Mouse (Mus musculus): ENCODE measurements around the gene Msx1. TPM values are rescaled to one million over a fixed set of nuclear protein-coding genes. Genes with fewer than 3 reads are reported as not detected.

Msx1 gene
- total RNA-seq, 2 experiments from 2014 or later, result 4.5 to 4.9 TPM

GRCm38 (mm10) chr5:37826706-37827625 lies 2.6 kb upstream of the Msx1 start:
- DNase-seq (ENCODE audit: low spot score in 2 of 2), result no peak

GRCm38 (mm10) chr5:37825611-37826445 lies 1.4 kb upstream of the Msx1 start:
- DNase-seq (ENCODE audit: low spot score in 2 of 2), result no peak

GRCm38 (mm10) chr5:37825111-37825600 lies 773 bp upstream of the Msx1 start:
- no peak for DNase-seq (ENCODE audit: low spot score in 2 of 2)

GRCm38 (mm10) chr5:37823721-37824460 lies 492 bp downstream of the Msx1 start:
- DNase-seq (ENCODE audit: low spot score in 2 of 2), result no peak

- no peak for DNase-seq (ENCODE audit: low spot score in 2 of 2)
Observed at GRCm38 (mm10) chr5:37822791-37823720, 1.3 kb downstream of the Msx1 start.

DNA sequence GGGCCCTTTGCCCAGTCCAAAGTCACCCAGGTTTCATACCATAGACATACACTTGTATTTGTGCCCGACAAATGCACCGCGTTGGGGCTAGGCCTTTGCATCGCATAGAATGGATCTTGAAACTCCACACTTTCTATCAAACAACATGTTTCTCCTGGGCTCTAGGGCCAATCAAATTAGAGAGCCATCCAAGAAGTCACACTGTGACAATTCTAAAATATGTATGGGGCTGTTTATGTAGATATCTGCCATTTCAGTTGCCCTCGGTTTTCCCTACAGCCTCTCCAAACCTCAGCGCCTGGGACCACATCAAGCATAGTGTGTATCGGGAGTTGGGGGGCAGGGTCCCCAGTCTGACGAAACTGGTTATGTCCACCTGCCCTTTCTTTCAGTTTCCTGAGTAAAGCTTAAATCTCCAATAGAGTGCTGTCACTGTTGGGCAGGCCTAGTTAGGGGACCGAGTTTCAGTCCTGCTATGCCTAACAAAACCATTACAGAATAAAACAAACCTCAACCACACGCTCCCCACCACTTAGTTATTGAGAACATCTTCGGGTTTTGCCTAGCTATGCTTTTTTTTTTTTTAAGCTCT lies 2.2 kb downstream of the Msx1 start:
- no peak for DNase-seq (ENCODE audit: low spot score in 2 of 2)

- DNase-seq (ENCODE audit: low spot score in 2 of 2), result no peak
Observed at GRCm38 (mm10) chr5:37821111-37821601, 3.2 kb downstream of the Msx1 start.

GRCm38 (mm10) chr5:37820689-37821088 lies 3.7 kb downstream of the Msx1 start:
- DNase-seq (ENCODE audit: low spot score in 2 of 2), result no peak

- DNase-seq (ENCODE audit: low spot score in 2 of 2), result no peak
Observed at GRCm38 (mm10) chr5:37819971-37820370, 4.4 kb downstream of the Msx1 start.

GRCm38 (mm10) chr5:37819541-37819940 lies 4.8 kb downstream of the Msx1 start:
- DNase-seq (ENCODE audit: low spot score in 2 of 2), result no peak

- DNase-seq (ENCODE audit: low spot score in 2 of 2), result no peak
Observed at GRCm38 (mm10) chr5:37818533-37819215, 5.7 kb downstream of the Msx1 start.

GRCm38 (mm10) chr5:37817658-37818532 lies 6.5 kb downstream of the Msx1 start:
- no peak for DNase-seq (ENCODE audit: low spot score in 2 of 2)

DNA sequence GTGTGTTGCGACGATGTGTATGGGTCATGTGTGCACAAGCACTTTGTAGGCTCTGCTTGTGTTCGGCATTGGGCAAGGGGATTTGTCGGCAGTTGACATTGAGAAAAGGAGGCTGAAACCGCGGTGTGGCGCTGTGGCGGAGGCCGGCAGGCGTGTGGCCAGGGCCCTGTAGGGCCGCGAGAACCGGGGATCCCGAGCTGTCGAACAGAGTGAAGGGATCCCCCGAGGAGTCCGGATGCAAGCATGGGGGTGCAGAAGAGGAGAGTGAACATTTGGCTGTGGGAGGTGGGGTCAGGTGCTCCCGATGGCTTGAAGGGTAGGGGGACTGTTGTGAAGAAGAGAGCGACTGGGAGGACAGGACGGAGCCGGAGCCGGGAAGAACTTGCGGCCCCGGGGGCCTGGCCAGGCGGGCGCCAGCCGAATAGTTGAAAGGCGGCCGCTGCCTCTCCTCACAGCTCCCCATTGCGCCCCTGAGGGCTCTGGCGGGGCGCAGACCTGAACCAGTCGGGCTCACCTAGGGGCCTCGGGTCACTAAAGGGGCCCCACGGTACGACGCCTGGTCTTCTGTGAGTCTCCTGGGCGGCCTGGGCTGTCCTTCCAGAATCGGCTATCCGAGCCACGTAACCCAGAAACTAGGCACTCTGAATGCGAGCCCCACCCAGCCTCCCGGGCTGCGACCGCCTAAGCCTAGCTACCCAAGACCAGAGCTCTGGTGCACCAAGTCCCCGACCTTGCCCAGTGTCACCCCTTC lies 7.3 kb downstream of the Msx1 start:
- DNase-seq (ENCODE audit: low spot score in 2 of 2), result no peak

DNA sequence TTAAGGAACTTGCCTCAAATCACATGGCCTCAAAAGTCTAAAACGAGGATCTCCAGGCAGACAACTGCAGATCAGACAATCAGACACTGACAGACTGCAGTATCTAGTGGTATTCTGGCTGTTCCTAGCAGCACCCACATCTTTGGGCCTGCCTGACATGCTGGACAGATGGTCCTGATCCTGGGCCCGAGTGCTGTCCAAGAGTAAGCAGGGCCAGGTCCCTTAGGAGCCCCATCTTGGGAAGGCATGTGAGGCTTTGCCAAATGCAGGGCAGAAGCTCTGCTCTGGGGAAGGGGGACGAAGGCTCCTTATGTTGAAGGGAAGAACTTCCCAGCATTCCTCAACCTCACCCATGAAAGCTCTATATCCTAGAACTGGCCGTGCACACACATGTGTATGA lies 8.5 kb downstream of the Msx1 start:
- no peak for DNase-seq (ENCODE audit: low spot score in 2 of 2)

- DNase-seq (ENCODE audit: low spot score in 2 of 2), result no peak
Observed at GRCm38 (mm10) chr5:37814169-37814568, 10.2 kb downstream of the Msx1 start.

GRCm38 (mm10) chr5:37805291-37805690 lies 19.1 kb downstream of the Msx1 start:
- DNase-seq (ENCODE audit: low spot score in 2 of 2), result no peak

- DNase-seq (ENCODE audit: low spot score in 2 of 2), result no peak
Observed at GRCm38 (mm10) chr5:37804512-37805118, 19.8 kb downstream of the Msx1 start.
